Comparison of ENCODE assay signal across 22 mouse cellular contexts in genomic region chr14:54250122-54250521, GRCm38 (mm10). TPM values are rescaled to one million over a fixed set of nuclear protein-coding genes. Genes with fewer than 3 reads are reported as not detected.
A peak's percentile ranks its signal among the peaks of the same experiment; 100 is the strongest.
DNase-seq lines count a peak whose midpoint lies in the region; ATAC-seq lines count a peak whose summit lies in the region.
"Had no signal": no experiment of that assay in that cellular context is flagged by ENCODE, and none has a peak within 500 bp of the region (broad histone marks: within the 10 kb centered on the region; RNA-seq: fewer than 3 reads in every experiment).

No protein-coding gene starts in this region.

- H3K27ac ChIP-seq in kidney, embryonic 16.5 days (ENCODE audit: low read length), result peak overlapping the region; percentile 83
- H3K27ac ChIP-seq in neural tube, embryonic 15.5 days (replicated peaks), result no peak overlapping the region
- H3K27ac ChIP-seq: macrophage; midbrain, embryonic 15.5 days had no signal

- H3K4me3 ChIP-seq in erythroblast, embryonic 14.5 days (replicated peaks), result peak overlapping the region; percentile 19
- H3K4me3 ChIP-seq in kidney, embryonic 16.5 days (ENCODE audit: low read length), result peak overlapping the region; percentile 0; the same call in 1 of the 2 replicates
- peak overlapping the region; percentile 14 for H3K4me3 ChIP-seq in megakaryocyte, embryonic 14.5 days (replicated peaks)
- no peak overlapping the region for H3K4me3 ChIP-seq in neural tube, embryonic 15.5 days (replicated peaks)
- H3K4me3 ChIP-seq: midbrain, embryonic 15.5 days had no signal

- H3K36me3 ChIP-seq in erythroblast, embryonic 14.5 days (ENCODE audit: control insufficient read depth), result peaks cover 53% of the 10 kb centered on the region
- H3K36me3 ChIP-seq in kidney, embryonic 16.5 days (ENCODE audit: insufficient read depth, low read length), result peaks cover 11% of the 10 kb centered on the region; the same call in 1 of the 2 replicates
- H3K36me3 ChIP-seq in megakaryocyte, embryonic 14.5 days (replicated peaks; ENCODE audit: low read length), result peaks cover 58% of the 10 kb centered on the region
- H3K36me3 ChIP-seq in neural tube, embryonic 15.5 days, result peaks cover 12% of the 10 kb centered on the region
- H3K36me3 ChIP-seq: midbrain, embryonic 15.5 days had no signal

- H3K9me3 ChIP-seq in erythroblast, embryonic 14.5 days (ENCODE audit: control insufficient read depth, low read length), result no peaks in the 10 kb centered on the region
- no peaks in the 10 kb centered on the region for H3K9me3 ChIP-seq in kidney, embryonic 16.5 days (ENCODE audit: low read length)
- no peaks in the 10 kb centered on the region for H3K9me3 ChIP-seq in megakaryocyte, embryonic 14.5 days
- no peaks in the 10 kb centered on the region for H3K9me3 ChIP-seq in neural tube, embryonic 15.5 days (replicated peaks)
- H3K9me3 ChIP-seq: midbrain, embryonic 15.5 days had no signal

- H3K4me2 ChIP-seq in kidney, embryonic 16.5 days (replicated peaks; ENCODE audit: low read depth, low read length), result peak overlapping the region; percentile 29
- peak overlapping the region; percentile 23 for H3K4me2 ChIP-seq in neural tube, embryonic 15.5 days
- H3K4me2 ChIP-seq: heart, embryonic 11.5 days; liver, embryonic 11.5 days had no signal

- peaks cover 59% of the 10 kb centered on the region for H3K4me1 ChIP-seq in erythroblast, embryonic 14.5 days (ENCODE audit: control insufficient read depth)
- peaks cover 55% of the 10 kb centered on the region for H3K4me1 ChIP-seq in kidney, embryonic 16.5 days (ENCODE audit: insufficient read depth, low read length)
- H3K4me1 ChIP-seq in megakaryocyte, embryonic 14.5 days, result peaks cover 78% of the 10 kb centered on the region
- H3K4me1 ChIP-seq in neural tube, embryonic 15.5 days, result peaks cover 64% of the 10 kb centered on the region

- ATAC-seq in erythroblast, adult 5-6 weeks (replicated peaks; ENCODE audit: low FRiP score, poor library complexity, severe bottlenecking), result no peak
- no peak for ATAC-seq in kidney, embryonic 16.5 days (ENCODE audit: low FRiP score, low TSS enrichment)
- no peak for ATAC-seq in megakaryocyte, adult 5-6 weeks (ENCODE audit: poor library complexity, severe bottlenecking)
- no peak for ATAC-seq in neural tube, embryonic 15.5 days (ENCODE audit: low FRiP score)
- ATAC-seq: forebrain, embryonic 16.5 days; inflammation-experienced regulatory T-cells, adult 6 months; midbrain, embryonic 15.5 days had no signal

- WGBS in kidney, embryonic 16.5 days, result 31% methylated on average over 4 of the region's 4 CpGs
- WGBS in neural tube, embryonic 15.5 days, result 28% methylated on average over 4 of the region's 4 CpGs

- DNase-seq in kidney, adult 18-20 months, result no peak
- no peak for DNase-seq in left cerebral cortex, adult 11 months (ENCODE audit: low spot score)
- DNase-seq: adrenal gland, adult 2 months; cerebellum, postnatal 14 days; embryo, embryonic 11 days; heart, postnatal 4 days; layer of hippocampus, postnatal 36 days; thymus, adult 18-20 months had no signal

- no peaks in the 10 kb centered on the region for H3K27me3 ChIP-seq in erythroblast, embryonic 14.5 days (ENCODE audit: control insufficient read depth)
- no peaks in the 10 kb centered on the region for H3K27me3 ChIP-seq in kidney, embryonic 16.5 days (ENCODE audit: insufficient read depth, low read length)
- no peaks in the 10 kb centered on the region for H3K27me3 ChIP-seq in megakaryocyte, embryonic 14.5 days (replicated peaks)
- no peaks in the 10 kb centered on the region for H3K27me3 ChIP-seq in neural tube, embryonic 15.5 days (replicated peaks)
- H3K27me3 ChIP-seq: midbrain, embryonic 15.5 days had no signal

- no peak overlapping the region for H3K9ac ChIP-seq in kidney, embryonic 16.5 days (replicated peaks; ENCODE audit: low read length)
- no peak overlapping the region for H3K9ac ChIP-seq in neural tube, embryonic 15.5 days (replicated peaks)
- H3K9ac ChIP-seq: midbrain, embryonic 15.5 days had no signal

RNA-seq across cellular contexts. Expression of gene Dad1, which starts 3.8 kb away (rescaled TPM):
- polyA plus RNA-seq in erythroblast, embryonic 14.5 days (2012), result 4.2 and 4.4 TPM in 2 replicates
- total RNA-seq in erythroblast, adult 5-6 weeks (2015; ENCODE audit: low replicate concordance), result 58.9 and 78.6 TPM in 2 replicates
- 20.1 and 26.9 TPM in 2 replicates for total RNA-seq in erythroblast, adult 5-6 weeks (2017; ENCODE audit: low replicate concordance)
- polyA plus RNA-seq in kidney, embryonic 16.5 days (2015; fragmentation: Nextera tagmentation; extraction: Ambion mirVana), result 422 and 474 TPM in 2 replicates
- 15.0 and 54.8 TPM in 2 replicates for polyA plus RNA-seq in megakaryocyte, embryonic 14.5 days (2012; ENCODE audit: insufficient read depth, low replicate concordance)
- total RNA-seq in megakaryocyte, adult 5-6 weeks (2015), result 136 and 154 TPM in 2 replicates
- total RNA-seq in megakaryocyte, adult 5-6 weeks (2017), result 84.1 and 86.7 TPM in 2 replicates
- polyA plus RNA-seq in neural tube, embryonic 15.5 days (2015; fragmentation: Nextera tagmentation; extraction: Ambion mirVana), result 414 and 416 TPM in 2 replicates

RNA-seq across cellular contexts. Expression of gene Abhd4, which starts 3.9 kb away (rescaled TPM):
- polyA plus RNA-seq in erythroblast, embryonic 14.5 days (2012), result 1.3 and 2.5 TPM in 2 replicates
- total RNA-seq in erythroblast, adult 5-6 weeks (2015; ENCODE audit: low replicate concordance), result 73.8 and 97.2 TPM in 2 replicates
- total RNA-seq in erythroblast, adult 5-6 weeks (2017; ENCODE audit: low replicate concordance), result 63.7 and 104 TPM in 2 replicates
- polyA plus RNA-seq in kidney, embryonic 16.5 days (2015; fragmentation: Nextera tagmentation; extraction: Ambion mirVana), result 80.3 and 86.2 TPM in 2 replicates
- polyA plus RNA-seq in megakaryocyte, embryonic 14.5 days (2012; ENCODE audit: insufficient read depth, low replicate concordance), result 17.3 and 19.7 TPM in 2 replicates
- 11.0 and 13.9 TPM in 2 replicates for total RNA-seq in megakaryocyte, adult 5-6 weeks (2015)
- total RNA-seq in megakaryocyte, adult 5-6 weeks (2017), result 10.0 and 16.5 TPM in 2 replicates
- polyA plus RNA-seq in neural tube, embryonic 15.5 days (2015; fragmentation: Nextera tagmentation; extraction: Ambion mirVana), result 54.0 and 58.6 TPM in 2 replicates

RNA-seq across cellular contexts. Expression of gene Olfr49, which starts 34.6 kb away (rescaled TPM):
- polyA plus RNA-seq in erythroblast, embryonic 14.5 days (2012), result not detected in 2 replicates
- not detected in 2 replicates for total RNA-seq in erythroblast, adult 5-6 weeks (2015; ENCODE audit: low replicate concordance)
- total RNA-seq in erythroblast, adult 5-6 weeks (2017; ENCODE audit: low replicate concordance), result not detected in 2 replicates
- not detected in 2 replicates for polyA plus RNA-seq in kidney, embryonic 16.5 days (2015; fragmentation: Nextera tagmentation; extraction: Ambion mirVana)
- polyA plus RNA-seq in megakaryocyte, embryonic 14.5 days (2012; ENCODE audit: insufficient read depth, low replicate concordance), result not detected in 2 replicates
- total RNA-seq in megakaryocyte, adult 5-6 weeks (2015), result not detected in 2 replicates
- total RNA-seq in megakaryocyte, adult 5-6 weeks (2017), result 0.11 TPM in 1 of 2 replicates, not detected in the other
- polyA plus RNA-seq in neural tube, embryonic 15.5 days (2015; fragmentation: Nextera tagmentation; extraction: Ambion mirVana), result not detected in 2 replicates
- total RNA-seq: adrenal gland, adult 2 months; gastrocnemius, postnatal 4 days; heart, postnatal 4 days; layer of hippocampus, postnatal 36 days; left cerebral cortex, postnatal 36 days had no signal
- polyA plus RNA-seq: adrenal gland, adult 2 months; forebrain, embryonic 16.5 days; heart, embryonic 11.5 days; liver, embryonic 11.5 days; macrophage; midbrain, embryonic 15.5 days had no signal
